Mouse (Mus musculus): ENCODE results near the gene Hist1h1e.

DNA sequence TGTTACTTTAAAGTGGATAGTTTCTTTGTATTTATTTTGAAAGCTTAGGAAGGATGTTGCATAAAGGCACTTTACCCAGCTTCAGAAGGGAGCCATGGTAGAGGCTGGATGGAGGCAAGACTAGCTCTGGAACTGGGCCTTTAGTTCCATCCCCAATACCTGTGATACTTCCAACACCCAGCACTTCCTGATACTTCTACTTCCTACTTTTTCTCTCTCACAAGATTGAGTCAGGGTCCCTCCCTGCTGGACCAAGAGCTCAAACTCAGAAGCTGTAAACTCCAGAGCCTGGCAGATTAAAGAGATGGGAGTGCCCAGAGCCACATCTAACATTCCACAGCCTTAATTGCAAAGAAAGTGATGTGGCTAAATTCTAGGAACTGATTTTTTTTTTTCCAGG lies 38.0 kb downstream of the Hist1h1e start:
- TF ChIP-seq CTCF (IDR thresholded peaks at IDR 0.05; ENCODE audit: insufficient read depth, low read depth, low read length), result no peak
- TF ChIP-seq POLR2A (IDR thresholded peaks at IDR 0.05; ENCODE audit: insufficient read depth, low read depth, low read length), result no peak

All from olfactory bulb, adult 2 months (tissue).